Comparison of ENCODE assay signal across 13 mouse cellular contexts in genomic region chr17:8538102-8538501, GRCm38 (mm10). TPM values are rescaled to one million over a fixed set of nuclear protein-coding genes. Genes with fewer than 3 reads are reported as not detected.
DNase-seq lines count a peak whose midpoint lies in the region; ATAC-seq and TF ChIP-seq lines count a peak whose summit lies in the region.
"Had no signal": no experiment of that assay in that cellular context is flagged by ENCODE, and none has a peak within 500 bp of the region (broad histone marks: within the 10 kb centered on the region; RNA-seq: fewer than 3 reads in every experiment).

No protein-coding gene starts in this region.

- DNase-seq in thymus, adult 2 months: peak; percentile 58
- DNase-seq in thymus, adult 18-20 months: no peak
- DNase-seq in c-Kit-negative CD71-positive TER-119-positive erythroid progenitor cells, embryonic 14.5 days (ENCODE audit: low read depth, low spot score): peak; percentile 4
- peak; percentile 73 for DNase-seq in thymus, postnatal 4 days
- DNase-seq in gastrocnemius, adult 8-10 months (ENCODE audit: low spot score in 2 of 2): no peak
- DNase-seq: cerebellum, postnatal 36 days; lung, postnatal 14 days had no signal

- no peaks in the 10 kb centered on the region for H3K27me3 ChIP-seq in intestine, postnatal 0 days (replicated peaks; ENCODE audit: control insufficient read depth, insufficient read depth, low read length)
- no peaks in the 10 kb centered on the region for H3K27me3 ChIP-seq in intestine, embryonic 16.5 days (replicated peaks; ENCODE audit: control insufficient read depth, insufficient read depth, low read length)
- H3K27me3 ChIP-seq in thymus, adult 2 months (ENCODE audit: control insufficient read depth, insufficient read depth, low read length): no peaks in the 10 kb centered on the region
- H3K27me3 ChIP-seq: intestine, embryonic 15.5 days; limb, embryonic 12.5 days had no signal

- WGBS in intestine, postnatal 0 days: 65% methylated on average over 3 of the region's 3 CpGs
- 67% methylated on average over 3 of the region's 3 CpGs for WGBS in intestine, embryonic 16.5 days
- 78% methylated on average over 3 of the region's 3 CpGs for WGBS in thymus, adult 2 months

- no peak for TF ChIP-seq POLR2A in thymus, adult 2 months (IDR thresholded peaks at IDR 0.05; ENCODE audit: control insufficient read depth, extremely low read depth, insufficient read depth, low read length, poor library complexity)

- H3K4me3 ChIP-seq in intestine, postnatal 0 days (ENCODE audit: low read depth, low read length): no peak overlapping the region
- no peak overlapping the region for H3K4me3 ChIP-seq in intestine, embryonic 16.5 days (ENCODE audit: low read length)
- no peak overlapping the region for H3K4me3 ChIP-seq in thymus, adult 2 months (ENCODE audit: control insufficient read depth, insufficient read depth, low read length)
- H3K4me3 ChIP-seq: intestine, embryonic 15.5 days; limb, embryonic 12.5 days had no signal

- H3K4me1 ChIP-seq in intestine, postnatal 0 days (replicated peaks; ENCODE audit: control insufficient read depth, insufficient read depth, low read length): no peaks in the 10 kb centered on the region
- H3K4me1 ChIP-seq in intestine, embryonic 16.5 days (ENCODE audit: control insufficient read depth, insufficient read depth, low read length): no peaks in the 10 kb centered on the region
- H3K4me1 ChIP-seq in thymus, adult 2 months (replicated peaks; ENCODE audit: control insufficient read depth, insufficient read depth, low read length): no peaks in the 10 kb centered on the region
- H3K4me1 ChIP-seq: intestine, embryonic 15.5 days had no signal

- peak; percentile 57 for TF ChIP-seq CTCF in intestine, postnatal 0 days (IDR thresholded peaks at IDR 0.05; ENCODE audit: low read depth)
- TF ChIP-seq CTCF in thymus, adult 2 months (IDR thresholded peaks at IDR 0.05; ENCODE audit: borderline replicate concordance, control insufficient read depth, extremely low read depth, insufficient read depth, low read length, poor library complexity): no peak

- no peaks in the 10 kb centered on the region for H3K9me3 ChIP-seq in intestine, postnatal 0 days (ENCODE audit: control insufficient read depth)
- H3K9me3 ChIP-seq in intestine, embryonic 16.5 days (ENCODE audit: control insufficient read depth, low read length): no peaks in the 10 kb centered on the region
- H3K9me3 ChIP-seq: intestine, embryonic 15.5 days had no signal

- no peak overlapping the region for H3K9ac ChIP-seq in intestine, postnatal 0 days (ENCODE audit: low read depth, low read length)
- H3K9ac ChIP-seq in intestine, embryonic 16.5 days (ENCODE audit: low read depth, low read length): no peak overlapping the region
- H3K9ac ChIP-seq: intestine, embryonic 15.5 days; limb, embryonic 12.5 days had no signal

- no peak overlapping the region for H3K27ac ChIP-seq in intestine, postnatal 0 days (ENCODE audit: low read depth, low read length)
- no peak overlapping the region for H3K27ac ChIP-seq in intestine, embryonic 16.5 days (ENCODE audit: low read length)
- H3K27ac ChIP-seq in thymus, adult 2 months (ENCODE audit: control insufficient read depth, insufficient read depth, low read length): no peak overlapping the region
- H3K27ac ChIP-seq: intestine, embryonic 15.5 days; limb, embryonic 12.5 days had no signal

- H3K36me3 ChIP-seq in intestine, postnatal 0 days (ENCODE audit: control insufficient read depth, insufficient read depth): no peaks in the 10 kb centered on the region
- H3K36me3 ChIP-seq in intestine, embryonic 16.5 days (ENCODE audit: control insufficient read depth, insufficient read depth, low read length): no peaks in the 10 kb centered on the region
- no peaks in the 10 kb centered on the region for H3K36me3 ChIP-seq in thymus, adult 2 months (ENCODE audit: control insufficient read depth, insufficient read depth, low read length)
- H3K36me3 ChIP-seq: intestine, embryonic 15.5 days; limb, embryonic 12.5 days had no signal

- H3K4me2 ChIP-seq in intestine, postnatal 0 days (replicated peaks; ENCODE audit: low read depth): no peak overlapping the region
- H3K4me2 ChIP-seq in intestine, embryonic 16.5 days (ENCODE audit: low read depth, low read length): no peak overlapping the region
- H3K4me2 ChIP-seq: intestine, embryonic 15.5 days; limb, embryonic 12.5 days had no signal

- ATAC-seq in intestine, postnatal 0 days: no peak
- ATAC-seq in intestine, embryonic 16.5 days: no peak
- no peak for ATAC-seq in activated CD4-positive, CD25-positive, alpha-beta regulatory T cell, adult 4 months
- ATAC-seq: intestine, embryonic 15.5 days had no signal

RNA-seq across cellular contexts. Expression of gene Pde10a, which starts 12.9 kb away (rescaled TPM):
- polyA plus RNA-seq in intestine, postnatal 0 days (2015; fragmentation: Nextera tagmentation; extraction: Ambion mirVana): 0.47 and 0.84 TPM in 2 replicates
- 0.61 and 1.0 TPM in 2 replicates for polyA plus RNA-seq in intestine, embryonic 16.5 days (2015; fragmentation: Nextera tagmentation; extraction: Ambion mirVana)
- polyA plus RNA-seq in thymus, adult 2 months (2012; rRNA removed): 4.8 and 4.9 TPM in 2 replicates
- not detected for polyA plus RNA-seq in activated CD4-positive, CD25-positive, alpha-beta regulatory T cell, adult 4 months (2017; shearing (Covaris generic))
- total RNA-seq in gastrocnemius, adult 8-10 months (2022): 1 to 10 TPM; 1.5 to 4.4 (median 2.8) TPM

RNA-seq across cellular contexts. Expression of gene Gm17087, which starts 28.6 kb away (rescaled TPM):
- polyA plus RNA-seq in intestine, postnatal 0 days (2015; fragmentation: Nextera tagmentation; extraction: Ambion mirVana): not detected in 2 replicates
- polyA plus RNA-seq in intestine, embryonic 16.5 days (2015; fragmentation: Nextera tagmentation; extraction: Ambion mirVana): not detected in 2 replicates
- not detected in 2 replicates for polyA plus RNA-seq in thymus, adult 2 months (2012; rRNA removed)
- polyA plus RNA-seq in activated CD4-positive, CD25-positive, alpha-beta regulatory T cell, adult 4 months (2017; shearing (Covaris generic)): 1 to 10 TPM in 1 of 2 experiments, not detected in 1; 4.2 TPM
- total RNA-seq in gastrocnemius, adult 8-10 months (2022): not detected
- polyA plus RNA-seq: heart, embryonic 16.5 days; intestine, embryonic 15.5 days; limb, embryonic 12.5 days had no signal

Comparison
In these comparisons a context has a peak if more than half of its experiments do, and no peak if none do; other contexts are left out.
1. DNase-seq: peak in thymus, adult 2 months (single experiment), c-Kit-negative CD71-positive TER-119-positive erythroid progenitor cells, embryonic 14.5 days (single experiment) and thymus, postnatal 4 days (single experiment); none in thymus, adult 18-20 months (0 of 2) and gastrocnemius, adult 8-10 months (0 of 2).